Mouse (Mus musculus): ENCODE measurements at regions not wholly inside any gene's neighbourhood (a gene's known extent, or its start where the extent isn't known, plus 50 kb on each side); places are given as distances from the start of the nearest gene placed in this dataset.

- TF ChIP-seq CTCF (IDR thresholded peaks at IDR 0.05; ENCODE audit: low read depth) (no peak), EP300 (IDR thresholded peaks at IDR 0.05; ENCODE audit: low read depth) (no peak)
Observed at GRCm38 (mm10) chr1:98306363-98306762, 114.6 kb upstream of the Slco6d1 start.
